Mouse (Mus musculus) forebrain, postnatal 0 days (tissue): ENCODE measurements at regions not wholly inside any gene's neighbourhood (a gene's known extent, or its start where the extent isn't known, plus 50 kb on each side); places are given as distances from the start of the nearest gene placed in this dataset.

Experiments used
- ATAC-seq: fragments of 200-750 bp; cut with Nextera tagmentation; 2 replicates; pipeline ENCODE4 v1.8.0; 2017; ENCODE audit warnings: mild to moderate bottlenecking, moderate library complexity
- DNase-seq: peaks from one replicate; pipeline ENCODE4 v3.0.0-alpha.2; 2015
- H3K27ac ChIP-seq: fragments of 300-500 bp; sonication (generic); 2 replicates; pipeline ENCODE4 v1.5.1; 2014; ENCODE audit warnings: low read depth, mild to moderate bottlenecking, antibody characterized with exemption, low read length, moderate library complexity, mixed read lengths
- H3K27me3 ChIP-seq: fragments of 300-500 bp; sonication (generic); 2 replicates; pipeline ENCODE4 v1.6.1; 2014; ENCODE audit warnings: mild to moderate bottlenecking, low read length, mixed read lengths; ENCODE audit not compliant: insufficient read depth
- H3K36me3 ChIP-seq: fragments of 300-500 bp; sonication (generic); 2 replicates; pipeline ENCODE4 v1.6.1; 2014; ENCODE audit warnings: mild to moderate bottlenecking, moderate library complexity; ENCODE audit not compliant: insufficient read depth
- H3K4me1 ChIP-seq: fragments of 300-500 bp; sonication (generic); 2 replicates; pipeline ENCODE4 v1.6.1; 2014; ENCODE audit warnings: antibody characterized with exemption; ENCODE audit not compliant: insufficient read depth
- H3K4me2 ChIP-seq: fragments of 300-500 bp; sonication (generic); 2 replicates; pipeline ENCODE4 v1.6.1; 2014; ENCODE audit warnings: low read depth, mild to moderate bottlenecking, moderate library complexity
- H3K4me3 ChIP-seq: fragments of 300-500 bp; sonication (generic); 2 replicates; pipeline ENCODE4 v1.5.1; 2014; ENCODE audit warnings: low read depth, low read length, mixed read lengths
- H3K9ac ChIP-seq: fragments of 300-500 bp; sonication (generic); 2 replicates; pipeline ENCODE4 v1.6.1; 2014; ENCODE audit warnings: mild to moderate bottlenecking
- H3K9me3 ChIP-seq: fragments of 300-500 bp; sonication (generic); 2 replicates; pipeline ENCODE4 v1.6.1; 2016; ENCODE audit warnings: low read length
- CTCF ChIP-seq: sonication (generic); IDR thresholded peaks from 2 replicates; pipeline ENCODE4 v1.5.1; 2016; ENCODE audit warnings: antibody characterized with exemption, control low read depth, low read depth
- WGBS: fragments of 180-500 bp; shearing (Covaris S2); extraction: QIAGEN DNeasy Blood & Tissue Kit; methylation state at CpG from one replicate; pipeline ENCODE4 v1.1.7; 2014; 5-methylcytosine and 5-hydroxymethylcytosine counted together

DNA sequence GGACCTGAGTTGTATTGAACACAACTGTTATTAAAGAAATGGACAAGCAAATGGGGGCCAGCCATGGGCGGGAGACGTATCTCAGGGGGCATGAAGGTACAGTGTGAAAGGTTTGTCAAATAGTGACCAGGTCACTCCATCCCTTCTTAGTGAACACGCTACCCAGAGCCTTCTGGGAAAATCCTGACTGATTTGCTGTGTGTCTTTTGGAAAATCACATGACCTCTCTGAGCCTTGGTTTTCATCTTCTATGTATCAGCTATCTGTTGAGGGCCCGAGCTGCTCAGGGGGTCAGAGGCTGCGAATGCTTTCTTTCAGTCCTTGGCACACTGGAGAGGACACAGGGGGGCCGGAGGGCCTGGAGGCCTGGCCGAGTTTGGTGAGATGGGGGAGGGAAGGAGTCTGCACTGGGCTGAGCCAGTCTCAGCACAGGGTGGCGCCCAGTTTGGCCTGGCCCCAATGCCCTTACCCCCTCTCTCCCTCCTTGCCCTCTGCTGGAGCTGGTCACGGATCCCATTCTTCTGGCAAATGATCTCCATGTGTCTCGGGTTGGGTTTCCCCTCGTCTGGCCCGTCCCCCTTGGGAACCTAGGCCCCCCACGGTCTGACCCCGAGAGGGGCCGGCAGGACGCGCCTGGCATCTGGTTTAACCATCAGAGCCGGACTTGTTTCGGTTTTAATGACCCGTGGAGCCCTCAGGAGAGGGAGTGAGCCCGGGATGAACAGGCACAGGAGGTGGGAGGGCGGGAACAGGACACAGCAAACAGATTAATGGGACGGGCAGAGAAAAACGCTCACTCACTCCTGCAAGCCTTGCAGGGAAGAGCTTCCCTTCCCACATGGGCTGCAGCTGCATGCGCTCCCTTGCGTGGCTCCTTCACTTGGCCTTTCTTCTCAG lies 113.7 kb downstream of the Mn1 start:
- H3K27ac ChIP-seq: no peak overlapping the region
- H3K27me3 ChIP-seq: no peaks in the 10 kb centered on the region
- TF ChIP-seq CTCF: no peak
- ATAC-seq (peak; percentile 52), DNase-seq (no peak)
- H3K4me1 ChIP-seq: no peaks in the 10 kb centered on the region
- H3K36me3 ChIP-seq: no peaks in the 10 kb centered on the region
- H3K4me3 ChIP-seq: no peak overlapping the region
- H3K9ac ChIP-seq: no peak overlapping the region
- H3K4me2 ChIP-seq: no peak overlapping the region
- WGBS: 31% methylated on average over 26 of the region's 26 CpGs
- no peaks in the 10 kb centered on the region for H3K9me3 ChIP-seq

DNA sequence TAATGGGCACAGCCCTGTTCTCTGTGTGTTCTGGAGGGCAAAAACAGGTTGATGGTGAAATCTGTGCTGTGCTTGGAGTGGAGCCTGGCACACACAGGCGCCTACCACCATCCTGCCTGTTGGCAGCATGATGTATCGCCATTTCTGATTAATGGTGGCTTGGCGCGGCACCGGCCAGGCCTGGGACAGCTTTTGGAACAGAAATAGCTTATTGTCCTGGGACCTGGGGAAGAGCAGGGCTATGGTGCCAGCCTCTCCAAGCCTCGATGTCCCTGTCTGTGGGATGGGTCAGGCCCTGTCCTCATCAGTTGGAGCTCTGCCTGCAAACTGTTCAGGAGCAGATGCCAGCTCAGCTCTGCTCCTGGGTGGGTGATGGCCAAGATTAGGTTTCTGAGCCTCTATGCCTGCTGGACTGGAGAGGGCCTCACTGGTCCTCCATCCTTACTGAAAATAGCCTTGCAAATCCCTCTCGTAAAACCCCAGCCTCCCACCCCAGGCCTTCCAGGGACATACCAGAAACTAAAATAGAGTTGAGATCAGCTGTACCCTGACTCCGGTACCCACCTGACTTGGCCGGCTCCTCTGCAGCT lies 115.4 kb downstream of the Mn1 start:
- no peak for DNase-seq
- no peak for TF ChIP-seq CTCF
- H3K27ac ChIP-seq: no peak overlapping the region

GRCm38 (mm10) chr5:111535978-111536377 lies 118.8 kb downstream of the Mn1 start:
- DNase-seq (no peak), ATAC-seq (no peak)
- no peak for TF ChIP-seq CTCF
- WGBS: 30% methylated on average over 13 of the region's 13 CpGs
- no peaks in the 10 kb centered on the region for H3K36me3 ChIP-seq
- no peak overlapping the region for H3K27ac ChIP-seq
- H3K4me2 ChIP-seq: no peak overlapping the region
- H3K4me3 ChIP-seq: no peak overlapping the region
- H3K27me3 ChIP-seq: no peaks in the 10 kb centered on the region
- H3K9ac ChIP-seq: no peak overlapping the region
- no peaks in the 10 kb centered on the region for H3K4me1 ChIP-seq
- H3K9me3 ChIP-seq: no peaks in the 10 kb centered on the region

More for the DNA sequence above, 115.4 kb downstream of the Mn1 start:
- no peak for ATAC-seq
- H3K27me3 ChIP-seq: no peaks in the 10 kb centered on the region
- no peak overlapping the region for H3K4me3 ChIP-seq
- WGBS: 64% methylated on average over 9 of the region's 9 CpGs
- H3K9ac ChIP-seq: no peak overlapping the region
- no peaks in the 10 kb centered on the region for H3K36me3 ChIP-seq
- no peaks in the 10 kb centered on the region for H3K9me3 ChIP-seq
- H3K4me2 ChIP-seq: no peak overlapping the region
- no peaks in the 10 kb centered on the region for H3K4me1 ChIP-seq

DNA sequence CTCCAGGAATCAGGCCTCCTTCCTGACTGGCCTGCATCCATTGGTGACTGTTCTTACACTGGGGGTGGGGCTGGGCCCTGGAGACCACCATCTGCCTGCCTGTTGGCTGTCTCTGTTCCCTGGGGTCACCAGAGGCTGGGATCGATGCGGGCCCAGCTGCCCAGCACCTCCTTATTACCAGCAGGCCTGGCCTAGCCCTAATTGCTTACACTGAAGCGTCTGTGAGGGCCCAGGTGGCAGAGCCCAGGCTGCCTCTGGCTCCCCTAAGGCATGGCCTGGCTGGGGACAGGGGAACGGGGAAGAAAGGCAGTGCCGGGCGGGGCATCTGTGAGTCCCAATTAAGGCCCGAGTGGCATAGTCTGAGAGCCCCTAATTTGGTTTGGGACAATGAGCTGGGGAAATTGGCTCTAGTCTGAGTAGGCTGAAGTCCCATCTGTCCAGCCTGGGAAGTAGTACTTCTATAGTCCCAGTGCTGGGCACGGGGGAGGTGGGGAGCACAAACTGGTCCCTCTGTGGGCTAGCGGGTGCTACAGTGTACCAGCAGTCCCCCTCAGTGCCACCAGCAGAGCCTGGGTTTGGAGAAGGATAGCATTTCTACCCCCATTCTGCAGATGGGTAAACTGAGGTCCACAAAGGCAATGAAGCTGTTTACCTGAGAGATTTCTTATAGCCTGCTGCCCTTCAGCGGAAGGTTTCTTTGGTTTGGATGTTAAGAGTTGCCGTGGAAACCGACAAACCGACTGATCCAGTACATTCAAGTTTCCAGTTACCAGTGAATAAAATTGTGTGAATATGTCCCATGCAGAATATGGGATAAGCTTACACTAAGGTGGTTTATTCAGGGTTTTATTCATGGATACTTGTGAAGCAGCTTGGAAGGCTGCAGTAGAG lies 121.6 kb downstream of the Mn1 start:
- Histone ChIP-seq H3K36me3 (no peaks in the 10 kb centered on the region), H3K4me1 (no peaks in the 10 kb centered on the region), H3K27ac (0 out of 2 replicates have a peak overlapping the region, but pooled peaks have one; percentile 15), H3K9me3 (no peaks in the 10 kb centered on the region), H3K4me2 (no peak overlapping the region), H3K9ac (no peak overlapping the region), H3K4me3 (no peak overlapping the region), H3K27me3 (no peaks in the 10 kb centered on the region)
- WGBS: 29% methylated on average over 13 of the region's 13 CpGs
- no peak for TF ChIP-seq CTCF
- DNase-seq (peak; percentile 63), ATAC-seq (peak; percentile 80)

DNA sequence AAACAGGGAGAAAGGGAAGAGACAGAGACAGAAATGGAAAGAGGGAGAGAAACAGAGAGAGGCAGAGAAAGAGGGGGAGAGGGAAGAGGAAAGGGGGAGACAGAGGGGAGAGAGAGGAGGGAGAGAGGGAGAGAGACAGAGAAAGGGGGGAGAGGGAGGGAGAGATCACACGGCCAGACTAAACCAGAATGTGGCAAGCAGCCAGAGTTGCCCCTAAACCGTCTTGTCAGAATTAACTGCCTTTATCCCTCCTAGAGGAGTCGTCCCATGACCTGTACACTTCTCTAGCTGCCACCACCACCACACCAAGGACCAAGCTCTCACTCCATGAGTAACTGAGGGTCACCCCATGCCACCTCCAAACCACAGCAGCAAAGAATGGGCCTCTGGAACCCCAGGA lies 123.3 kb downstream of the Mn1 start:
- 33% methylated on average over 3 of the region's 3 CpGs for WGBS
- DNase-seq (no peak), ATAC-seq (no peak)
- H3K36me3 ChIP-seq: no peaks in the 10 kb centered on the region
- TF ChIP-seq CTCF: no peak
- no peaks in the 10 kb centered on the region for H3K9me3 ChIP-seq
- no peak overlapping the region for H3K27ac ChIP-seq
- H3K9ac ChIP-seq: no peak overlapping the region
- no peak overlapping the region for H3K4me3 ChIP-seq
- H3K4me1 ChIP-seq: no peaks in the 10 kb centered on the region
- no peaks in the 10 kb centered on the region for H3K27me3 ChIP-seq
- no peak overlapping the region for H3K4me2 ChIP-seq

DNA sequence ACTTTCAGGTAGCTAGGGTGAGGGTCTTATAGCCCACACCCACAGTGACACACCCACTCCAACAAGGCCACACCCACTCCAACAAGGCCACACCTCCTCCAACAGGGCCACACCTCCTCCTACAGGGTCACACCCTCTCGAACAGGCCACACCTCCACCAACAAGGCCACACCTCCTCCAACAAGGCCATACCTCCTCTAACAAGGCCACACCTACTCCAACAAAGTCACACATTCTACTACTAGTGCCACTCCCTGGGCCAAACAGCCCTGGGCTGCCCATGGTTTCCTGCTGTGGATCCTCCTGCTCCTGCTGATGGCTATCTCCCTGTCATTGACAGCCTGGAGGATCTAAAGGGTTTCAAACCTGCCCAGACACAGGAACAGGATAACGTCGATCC lies 124.9 kb downstream of the Mn1 start:
- WGBS: 85% methylated on average over 3 of the region's 3 CpGs
- H3K4me2 ChIP-seq: no peak overlapping the region
- no peak for ATAC-seq
- no peak overlapping the region for H3K9ac ChIP-seq
- H3K27me3 ChIP-seq: no peaks in the 10 kb centered on the region
- H3K4me1 ChIP-seq: no peaks in the 10 kb centered on the region
- no peak overlapping the region for H3K27ac ChIP-seq
- no peak overlapping the region for H3K4me3 ChIP-seq
- no peaks in the 10 kb centered on the region for H3K36me3 ChIP-seq
- no peak for DNase-seq
- no peak for TF ChIP-seq CTCF
- no peaks in the 10 kb centered on the region for H3K9me3 ChIP-seq
